Mouse (Mus musculus) myocyte (in vitro differentiated cells): Measurements from ENCODE around the gene Hs3st6.

ENCODE experiments used
- E2F4 ChIP-seq: IDR thresholded peaks from one replicate; pipeline ENCODE4 v1.6.1; 2011; ENCODE audit warnings: mild to moderate bottlenecking, control low read depth, moderate library complexity; ENCODE audit not compliant: insufficient read depth
- MAX ChIP-seq: IDR thresholded peaks from one replicate; pipeline ENCODE4 v1.6.1; 2011; ENCODE audit warnings: low read depth, mild to moderate bottlenecking, control low read depth
- MYOG ChIP-seq, 3 experiments: IDR thresholded peaks; one replicate each; pipeline ENCODE4 v1.6.1; 2011; ENCODE audit warnings: control low read depth in 2 of 3, low read depth in 2 of 3, mild to moderate bottlenecking in 2 of 3; ENCODE audit not compliant: insufficient read length in 2 of 3, control insufficient read depth in 1 of 3, insufficient read depth in 1 of 3
- POLR2A ChIP-seq: IDR thresholded peaks from one replicate; pipeline ENCODE4 v1.6.1; 2011; ENCODE audit warnings: low read depth, mild to moderate bottlenecking, control low read depth, moderate library complexity; ENCODE audit not compliant: insufficient read length
- REST ChIP-seq: IDR thresholded peaks from one replicate; pipeline ENCODE4 v1.6.1; 2011; ENCODE audit warnings: mild to moderate bottlenecking, control low read depth, moderate library complexity; ENCODE audit not compliant: insufficient read depth, insufficient read length
- TCF12 ChIP-seq: IDR thresholded peaks from one replicate; pipeline ENCODE4 v1.6.1; 2011; ENCODE audit warnings: mild to moderate bottlenecking, control low read depth; ENCODE audit not compliant: poor library complexity, insufficient read depth, severe bottlenecking
- USF1 ChIP-seq: IDR thresholded peaks from one replicate; pipeline ENCODE4 v1.6.1; 2011; ENCODE audit warnings: low read depth, mild to moderate bottlenecking, control low read depth, moderate library complexity

DNA sequence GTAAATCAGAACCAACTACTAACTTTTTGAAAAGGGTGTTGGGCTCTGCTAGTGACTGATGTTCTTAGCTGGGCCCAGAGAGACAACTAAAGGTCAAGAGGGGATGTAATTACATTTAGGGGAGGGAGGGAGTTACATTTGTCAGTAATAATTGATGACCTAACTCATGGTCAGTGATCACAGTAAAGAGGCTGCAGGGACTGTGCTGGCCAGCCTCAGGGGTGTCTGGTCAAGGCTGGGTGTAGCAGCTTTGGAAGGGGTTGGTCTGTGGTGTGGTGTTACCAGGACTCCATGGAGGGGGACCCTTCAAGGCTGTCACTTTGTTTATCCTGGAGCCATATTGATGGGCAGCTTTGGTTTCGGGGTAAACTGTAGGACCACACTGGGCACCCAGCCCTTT, 4.6 kb downstream of the Hs3st6 start:
- no peak for TF ChIP-seq POLR2A
- no peak for TF ChIP-seq TCF12
- no peak for TF ChIP-seq MAX
- TF ChIP-seq E2F4 = no peak
- no peak for TF ChIP-seq MYOG (IDR thresholded peaks at IDR 0.05; ENCODE audit: control insufficient read depth in 1 of 3, insufficient read depth in 1 of 3, insufficient read length in 2 of 3, low read depth in 2 of 3)
- no peak for TF ChIP-seq USF1
- TF ChIP-seq REST = no peak
